Mouse (Mus musculus) G1E-ER4 (cell line): Measurements from ENCODE around the gene Rnaseh1. TPM values are rescaled to one million over a fixed set of nuclear protein-coding genes. Genes with fewer than 3 reads are reported as not detected.

ENCODE experiments used
- GATA1 ChIP-seq: IDR thresholded peaks from one replicate; pipeline ENCODE4 v1.8.0; 2012; ENCODE audit warnings: low read length, inconsistent platforms
- polyA plus RNA-seq: library from polyadenylated mRNA; stranded (reverse); fragments of >175 nt; gene quantifications from 2 replicates; pipeline ENCODE4 v1.2.3, GENCODE M21; 2012

Gene Rnaseh1
- polyA plus RNA-seq, 1 experiment: 23.9 TPM

DNA sequence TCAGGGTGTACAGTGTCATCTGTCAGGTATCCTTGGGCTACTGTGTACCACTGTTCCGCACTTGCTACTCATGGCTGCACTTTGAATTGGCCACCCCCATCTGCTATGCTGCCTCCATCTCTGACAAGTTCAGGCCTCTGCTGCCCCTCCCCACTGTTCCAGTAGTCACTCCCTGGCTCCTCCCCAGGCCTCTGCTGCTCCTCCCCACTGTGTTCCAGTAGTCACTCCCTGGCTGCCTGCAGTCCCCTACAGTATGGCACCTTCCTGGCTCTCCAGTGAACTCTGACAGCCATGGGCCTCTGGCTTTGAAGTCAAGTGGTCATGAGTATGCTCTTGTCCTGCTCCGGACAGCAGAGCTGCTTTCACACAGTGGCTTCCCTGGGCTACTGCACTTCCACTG, 44.8 kb downstream of the Rnaseh1 start:
- TF ChIP-seq GATA1: no peak

- TF ChIP-seq GATA1: no peak
Observed at GRCm38 (mm10) chr12:28694776-28695175, 45.4 kb downstream of the Rnaseh1 start.

- no peak for TF ChIP-seq GATA1
Observed at GRCm38 (mm10) chr12:28697821-28698595, 48.6 kb downstream of the Rnaseh1 start.

- no peak for TF ChIP-seq GATA1
Observed at GRCm38 (mm10) chr12:28699086-28699485, 49.7 kb downstream of the Rnaseh1 start.

DNA sequence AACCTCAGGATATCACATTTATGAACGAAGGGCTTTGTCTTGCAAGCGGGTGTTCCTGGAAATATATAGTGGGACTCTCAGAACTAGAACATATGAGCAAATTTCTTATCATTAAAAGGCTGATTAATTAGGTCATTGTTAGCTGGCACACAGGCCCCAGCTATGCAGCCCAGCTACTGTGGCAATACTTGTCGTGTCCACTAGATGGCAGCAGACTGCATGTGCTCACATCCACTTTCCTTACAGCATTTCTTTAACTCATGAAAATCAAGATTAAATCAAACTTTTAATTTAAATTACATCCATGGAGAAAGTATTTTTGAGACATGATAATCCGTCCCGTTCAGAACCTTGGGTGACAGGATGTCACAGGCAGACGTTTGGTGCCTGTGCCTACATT, 50.3 kb downstream of the Rnaseh1 start:
- TF ChIP-seq GATA1: no peak

DNA sequence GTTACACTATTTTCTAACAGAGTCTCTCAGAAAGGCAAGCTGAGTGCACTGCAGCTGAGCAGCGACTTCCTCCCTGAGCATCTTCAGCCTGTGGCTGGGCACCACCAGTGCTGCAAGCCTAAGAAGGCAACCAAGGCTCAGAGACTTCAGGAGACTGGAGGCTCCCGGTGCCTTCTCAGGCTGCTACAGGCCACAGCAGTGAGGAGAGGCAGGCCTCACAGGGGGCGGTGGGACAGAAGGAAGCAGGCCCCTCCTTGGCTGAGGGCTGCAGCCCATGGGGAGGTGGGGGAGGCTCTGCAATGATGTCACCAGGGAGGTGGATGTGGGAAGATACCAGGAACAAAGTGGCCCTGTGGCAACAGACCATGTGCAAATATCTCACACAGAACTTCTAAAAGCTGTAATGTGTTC, 50.7 kb downstream of the Rnaseh1 start:
- no peak for TF ChIP-seq GATA1

- TF ChIP-seq GATA1: no peak
Observed at GRCm38 (mm10) chr12:28700561-28701025, 51.2 kb downstream of the Rnaseh1 start.

DNA sequence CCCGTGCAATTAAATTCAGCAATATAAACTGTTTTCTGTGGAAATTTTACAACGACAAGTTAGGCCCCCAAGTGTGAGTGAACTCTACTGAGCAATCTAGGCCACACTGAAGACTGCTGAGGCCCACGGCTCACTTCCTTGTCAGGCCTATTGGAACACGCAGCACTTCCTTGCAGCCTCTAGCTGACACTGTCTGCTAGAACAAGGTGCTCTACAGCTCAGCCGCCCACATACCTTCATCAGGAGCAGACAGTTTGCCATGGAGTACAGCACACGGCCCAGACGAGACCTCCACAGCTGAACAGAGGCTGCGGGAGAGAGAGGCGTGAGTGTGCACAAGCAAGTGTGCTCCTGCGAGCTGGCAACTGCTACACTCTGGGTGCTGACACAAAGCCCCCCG, 51.9 kb downstream of the Rnaseh1 start:
- TF ChIP-seq GATA1: no peak

GRCm38 (mm10) chr12:28704381-28704780, 55.0 kb downstream of the Rnaseh1 start:
- TF ChIP-seq GATA1: no peak

GRCm38 (mm10) chr12:28705204-28705603, 55.8 kb downstream of the Rnaseh1 start:
- TF ChIP-seq GATA1: no peak

DNA sequence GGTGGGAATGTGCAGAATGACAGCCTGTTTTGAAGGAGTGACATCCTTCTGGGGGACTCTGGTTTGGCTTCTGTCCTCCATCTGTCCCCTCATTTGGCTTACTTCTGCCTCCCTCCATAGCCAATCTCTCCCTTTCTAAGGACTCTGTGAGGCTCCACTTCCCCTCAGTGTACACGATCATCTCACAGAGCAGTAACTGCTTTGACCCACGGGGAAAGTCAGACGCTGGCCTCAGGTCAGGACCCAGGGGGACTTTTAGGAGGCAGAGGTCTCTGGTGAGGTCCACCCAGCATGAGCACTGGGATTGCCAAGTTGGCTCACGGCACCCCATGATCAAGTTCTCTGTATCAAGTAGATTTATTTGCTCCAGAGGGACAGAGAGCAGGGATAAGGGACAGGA, 58.8 kb downstream of the Rnaseh1 start:
- TF ChIP-seq GATA1: no peak

Other genes with a start within 250 kb of the Rnaseh1 start
- gene Dcdc2c, start 97.2 kb upstream of the Rnaseh1 start, polyA plus RNA-seq: not detected in 2 replicates
- 0.11 and 0.12 TPM in 2 replicates for gene Allc, start 67.1 kb upstream of the Rnaseh1 start, polyA plus RNA-seq
- 2.4 TPM in 2 replicates for gene Colec11, start 26.2 kb upstream of the Rnaseh1 start, polyA plus RNA-seq
- 309 and 363 TPM in 2 replicates for gene Rps7, start 13.6 kb upstream of the Rnaseh1 start, polyA plus RNA-seq
- 26.4 and 36.7 TPM in 2 replicates for gene Adi1, start 25.6 kb downstream of the Rnaseh1 start, polyA plus RNA-seq
- 10.9 and 20.8 TPM in 2 replicates for gene Trappc12, start 100.9 kb downstream of the Rnaseh1 start, polyA plus RNA-seq
- gene Eipr1, start 102.2 kb downstream of the Rnaseh1 start, polyA plus RNA-seq: 30.0 and 31.4 TPM in 2 replicates